Mouse (Mus musculus) splenic B cell, adult 2 months (primary cell): ENCODE data around the gene Tlr9.
A peak's percentile ranks its signal among the peaks of the same experiment; 100 is the strongest.

ENCODE experiments used
- DNase-seq: peaks from one replicate; pipeline ENCODE4 v3.0.0-alpha.2; 2011; ENCODE audit warnings: low read depth, low spot score
- H3K27me3 ChIP-seq: 2 replicates; pipeline ENCODE4 v1.6.1; 2012; ENCODE audit warnings: mild to moderate bottlenecking, low read length, moderate library complexity, mixed read lengths; ENCODE audit not compliant: control insufficient read depth, poor library complexity, insufficient read depth, severe bottlenecking
- H3K36me3 ChIP-seq: 2 replicates; pipeline ENCODE4 v1.6.1; 2012; ENCODE audit warnings: mild to moderate bottlenecking, low read length, moderate library complexity, mixed read lengths; ENCODE audit not compliant: control insufficient read depth, poor library complexity, insufficient read depth, severe bottlenecking

The Tlr9 gene

DNA sequence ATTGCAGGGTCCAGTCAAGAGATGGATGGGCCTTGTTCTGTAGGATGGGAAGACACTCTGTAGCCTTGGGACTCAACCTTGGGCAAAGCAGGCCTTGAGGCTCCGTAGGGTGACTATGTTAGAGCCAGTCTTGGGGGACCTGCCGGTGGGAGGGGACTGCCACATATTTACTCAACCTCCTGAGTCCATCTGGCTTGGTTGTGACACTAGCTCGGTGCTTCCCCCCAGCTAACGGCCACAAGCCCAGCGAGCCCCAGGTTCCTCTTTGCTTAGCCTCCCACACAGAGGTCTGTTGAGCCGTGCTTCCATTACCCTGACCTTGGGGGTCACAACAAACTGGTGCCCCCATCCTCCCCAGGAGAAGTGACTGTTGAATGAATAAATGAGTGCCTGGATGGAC is 38.7 kb downstream of the Tlr9 start:
- DNase-seq, result peak; percentile 20
- no peaks in the 10 kb centered on the region for H3K27me3 ChIP-seq
- no peaks in the 10 kb centered on the region for H3K36me3 ChIP-seq

DNA sequence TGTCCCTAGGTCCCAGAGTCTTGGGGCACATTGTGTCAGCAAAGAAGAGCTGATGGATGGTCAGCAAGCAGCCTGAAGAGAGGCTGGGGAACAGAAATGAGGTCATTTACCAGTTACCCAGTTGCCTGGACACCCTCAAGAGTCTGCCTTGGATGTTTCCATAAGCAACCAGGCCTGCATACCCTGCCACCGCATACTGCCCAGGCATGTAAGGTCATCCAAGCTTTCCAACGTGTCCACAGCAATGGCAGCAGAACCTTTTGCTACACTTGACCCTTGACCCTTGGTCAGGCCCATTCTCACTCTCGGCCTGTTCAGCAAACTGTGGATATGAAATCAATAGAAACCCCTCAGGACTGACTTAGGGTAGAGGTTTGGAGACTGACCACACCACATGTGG is 39.1 kb downstream of the Tlr9 start:
- no peaks in the 10 kb centered on the region for H3K36me3 ChIP-seq
- H3K27me3 ChIP-seq, result no peaks in the 10 kb centered on the region

GRCm38 (mm10) chr9:106262075-106262474 is 39.7 kb downstream of the Tlr9 start:
- DNase-seq, result no peak
- Histone ChIP-seq H3K36me3 (no peaks in the 10 kb centered on the region), H3K27me3 (no peaks in the 10 kb centered on the region)

More for the DNA sequence above, 39.1 kb downstream of the Tlr9 start:
- no peak for DNase-seq

- H3K27me3 ChIP-seq, result no peaks in the 10 kb centered on the region
- DNase-seq, result no peak
- H3K36me3 ChIP-seq, result no peaks in the 10 kb centered on the region
Observed at GRCm38 (mm10) chr9:106263381-106263924, 41.1 kb downstream of the Tlr9 start.

- DNase-seq, result no peak
- Histone ChIP-seq H3K27me3 (no peaks in the 10 kb centered on the region), H3K36me3 (no peaks in the 10 kb centered on the region)
Observed at GRCm38 (mm10) chr9:106265358-106266075, 43.1 kb downstream of the Tlr9 start.

DNA sequence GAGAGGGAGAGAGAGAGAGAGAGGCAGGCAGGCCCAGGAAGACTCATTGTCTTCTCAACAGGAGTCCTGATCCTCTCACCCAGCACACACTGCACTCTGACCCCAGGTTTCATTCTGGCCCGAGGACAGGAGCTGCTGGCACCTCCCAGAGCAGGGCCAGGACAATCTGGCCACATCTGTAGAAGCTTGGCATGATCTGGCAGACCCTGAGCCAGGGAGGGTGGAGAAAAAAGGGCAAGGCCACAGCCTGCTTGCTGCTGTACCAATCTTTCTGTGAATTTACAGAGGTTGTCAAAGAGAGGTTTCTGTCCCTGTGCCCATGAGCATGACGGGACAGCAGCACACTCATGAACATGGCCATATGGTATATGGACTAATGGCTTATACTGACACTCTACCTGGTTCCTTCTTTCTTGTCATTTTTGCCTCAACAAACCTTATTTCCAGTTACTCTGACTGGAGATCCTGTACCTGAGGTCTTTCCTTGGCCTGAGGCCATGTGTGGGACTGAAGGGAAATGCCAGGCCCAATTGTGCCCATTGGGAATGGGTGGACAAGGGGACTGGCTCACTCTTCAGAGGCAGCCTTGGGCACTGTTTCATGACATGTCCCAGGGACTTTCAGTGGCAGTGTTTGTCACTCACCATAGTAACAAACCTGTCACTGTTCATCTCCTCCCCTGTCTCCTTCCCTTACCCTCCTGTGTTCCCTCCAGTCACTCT is 44.7 kb downstream of the Tlr9 start:
- Histone ChIP-seq H3K27me3 (no peaks in the 10 kb centered on the region), H3K36me3 (no peaks in the 10 kb centered on the region)
- DNase-seq, result no peak

GRCm38 (mm10) chr9:106268421-106268820 is 46.0 kb downstream of the Tlr9 start:
- no peak for DNase-seq
- no peaks in the 10 kb centered on the region for H3K27me3 ChIP-seq
- H3K36me3 ChIP-seq, result no peaks in the 10 kb centered on the region

- H3K27me3 ChIP-seq, result no peaks in the 10 kb centered on the region
- DNase-seq, result no peak
- no peaks in the 10 kb centered on the region for H3K36me3 ChIP-seq
Observed at GRCm38 (mm10) chr9:106269076-106269788, 46.8 kb downstream of the Tlr9 start.

DNA sequence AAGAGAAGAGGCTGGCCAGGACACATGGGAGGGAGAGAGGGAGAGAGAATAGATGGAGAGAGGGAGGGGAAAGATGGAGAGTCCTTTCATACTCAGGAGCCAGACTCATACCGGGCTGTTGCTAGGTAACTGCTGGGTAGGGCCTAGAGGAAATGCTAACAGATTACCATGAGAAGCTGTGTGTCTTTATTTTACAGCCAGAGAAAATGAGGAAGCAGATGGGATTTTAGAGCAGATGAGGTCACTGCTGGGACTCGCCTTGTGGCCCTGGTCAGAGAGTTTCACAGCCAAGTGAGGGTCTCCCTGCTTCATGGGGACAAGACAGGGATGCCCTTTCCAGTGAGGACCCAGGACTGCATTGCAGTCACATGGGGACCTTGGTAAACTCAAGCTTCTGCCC is 47.5 kb downstream of the Tlr9 start:
- H3K27me3 ChIP-seq, result no peaks in the 10 kb centered on the region

GRCm38 (mm10) chr9:106270656-106271055 is 48.3 kb downstream of the Tlr9 start:
- H3K36me3 ChIP-seq, result no peaks in the 10 kb centered on the region
- no peak for DNase-seq
- no peaks in the 10 kb centered on the region for H3K27me3 ChIP-seq

More for the DNA sequence above, 47.5 kb downstream of the Tlr9 start:
- no peak for DNase-seq
- no peaks in the 10 kb centered on the region for H3K36me3 ChIP-seq

- Histone ChIP-seq H3K27me3 (no peaks in the 10 kb centered on the region), H3K36me3 (no peaks in the 10 kb centered on the region)
- DNase-seq, result no peak
Observed at GRCm38 (mm10) chr9:106272288-106272687, 49.9 kb downstream of the Tlr9 start.

DNA sequence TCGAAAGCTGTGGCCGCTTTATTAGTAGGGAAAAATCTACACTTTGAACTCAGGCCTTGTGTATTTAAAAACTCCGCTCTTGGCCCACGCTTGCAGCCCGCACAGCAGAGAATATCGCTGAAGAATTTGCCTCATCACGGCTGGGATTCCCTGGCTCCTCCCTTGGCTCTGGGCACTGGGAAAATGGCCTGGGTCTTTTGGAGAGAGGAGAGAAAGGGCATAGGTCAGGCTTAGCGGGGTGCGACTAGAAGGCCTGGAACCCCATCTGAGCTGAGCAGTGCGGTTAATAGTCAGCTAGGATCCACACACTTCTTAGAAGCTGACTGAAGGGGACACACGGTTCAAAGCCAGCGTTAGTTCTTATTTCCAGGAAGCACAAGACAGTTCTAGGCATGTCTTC is 50.9 kb downstream of the Tlr9 start:
- no peaks in the 10 kb centered on the region for H3K36me3 ChIP-seq
- DNase-seq, result no peak

GRCm38 (mm10) chr9:106273791-106274190 is 51.4 kb downstream of the Tlr9 start:
- no peaks in the 10 kb centered on the region for H3K36me3 ChIP-seq
- DNase-seq, result no peak
- H3K27me3 ChIP-seq, result no peaks in the 10 kb centered on the region

More for the DNA sequence above, 50.9 kb downstream of the Tlr9 start:
- H3K27me3 ChIP-seq, result no peaks in the 10 kb centered on the region

- Histone ChIP-seq H3K36me3 (no peaks in the 10 kb centered on the region), H3K27me3 (no peaks in the 10 kb centered on the region)
- DNase-seq, result no peak
Observed at GRCm38 (mm10) chr9:106274652-106275180, 52.3 kb downstream of the Tlr9 start.
